Mouse (Mus musculus) limb, embryonic 12.5 days (tissue): ENCODE measurements around the gene Itgal. TPM values are rescaled to one million over a fixed set of nuclear protein-coding genes. Genes with fewer than 3 reads are reported as not detected.

Experiments used
- ATAC-seq: fragments of 200-750 bp; cut with Nextera tagmentation; 2 replicates; pipeline ENCODE4 v1.8.0; 2017; ENCODE audit warnings: low read depth, moderate TSS enrichment; ENCODE audit not compliant: insufficient number of reproducible peaks, insufficient read depth, low FRiP score, low TSS enrichment
- H3K27ac ChIP-seq: fragments of 300-500 bp; sonication (generic); 2 replicates; pipeline ENCODE4 v1.5.1; 2016; ENCODE audit warnings: mild to moderate bottlenecking, moderate library complexity
- H3K27me3 ChIP-seq: fragments of 300-500 bp; sonication (generic); 2 replicates; pipeline ENCODE4 v1.6.1; 2016; ENCODE audit warnings: mild to moderate bottlenecking, moderate library complexity
- H3K36me3 ChIP-seq: fragments of 300-500 bp; sonication (generic); 2 replicates; pipeline ENCODE4 v1.6.1; 2016; ENCODE audit warnings: mild to moderate bottlenecking, moderate library complexity
- H3K4me1 ChIP-seq: fragments of 300-500 bp; sonication (generic); replicated peaks from 2 replicates; pipeline ENCODE4 v1.6.1; 2016
- H3K4me2 ChIP-seq: fragments of 300-500 bp; sonication (generic); 2 replicates; pipeline ENCODE4 v1.6.1; 2016; ENCODE audit warnings: mild to moderate bottlenecking, moderate library complexity
- H3K4me3 ChIP-seq: fragments of 300-500 bp; sonication (generic); replicated peaks from 2 replicates; pipeline ENCODE4 v1.5.1; 2016; ENCODE audit warnings: mild to moderate bottlenecking
- H3K9ac ChIP-seq: fragments of 300-500 bp; sonication (generic); replicated peaks from 2 replicates; pipeline ENCODE4 v1.6.1; 2016; ENCODE audit warnings: mild to moderate bottlenecking, moderate library complexity
- H3K9me3 ChIP-seq: fragments of 300-500 bp; sonication (generic); 2 replicates; pipeline ENCODE4 v1.6.1; 2016; ENCODE audit warnings: mild to moderate bottlenecking, moderate library complexity
- WGBS: fragments of 180-500 bp; shearing (Covaris S2); methylation state at CpG from one replicate; pipeline ENCODE4 v1.1.7; 2016; 5-methylcytosine and 5-hydroxymethylcytosine counted together
- polyA plus RNA-seq: library from polyadenylated mRNA; unstranded; fragments of >200 nt; fragmentation: Nextera tagmentation; extraction: Ambion mirVana; gene quantifications from 2 replicates; pipeline ENCODE4 v1.2.1, GENCODE M21; 2016

Gene Itgal
- polyA plus RNA-seq, 1 experiment from 2014 or later, result 0.39 TPM

DNA sequence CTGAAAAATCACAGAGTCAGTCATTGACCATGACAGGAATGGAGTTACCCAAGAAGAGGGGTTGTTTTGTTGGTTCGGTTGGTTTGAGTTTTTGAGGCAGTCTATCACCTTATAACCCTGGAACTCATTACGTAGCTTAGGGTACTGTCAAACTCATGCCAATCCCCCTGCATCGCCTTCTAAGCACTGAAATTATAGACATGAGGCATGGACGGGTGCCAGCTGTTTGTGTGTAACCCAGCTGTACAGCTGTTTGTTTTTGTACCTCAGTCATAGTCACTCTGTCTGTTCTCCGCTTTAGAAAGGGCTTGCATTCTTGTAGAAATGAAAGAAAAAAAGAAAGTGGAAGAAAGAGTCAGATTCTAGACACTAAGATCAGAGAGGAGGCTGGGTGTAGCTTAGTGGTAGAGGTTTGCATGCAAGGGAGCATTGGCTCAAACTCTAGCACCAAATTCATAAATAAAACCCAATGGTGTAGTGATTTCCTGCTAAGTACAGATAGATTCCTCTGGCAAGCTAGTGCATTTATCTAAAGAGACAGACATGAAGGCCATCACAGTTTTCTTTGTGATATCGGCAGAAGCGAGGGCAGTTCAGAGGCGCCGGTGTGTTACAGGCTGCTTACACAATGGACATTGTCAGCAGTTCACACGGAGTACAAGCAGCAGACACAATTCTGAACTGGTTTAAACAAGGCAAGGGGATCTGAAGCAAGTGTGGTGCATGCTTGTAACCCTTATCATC, 33.7 kb upstream of the Itgal start:
- Histone ChIP-seq H3K36me3 (peaks cover 11% of the 10 kb centered on the region), H3K9ac (no peak overlapping the region), H3K9me3 (no peaks in the 10 kb centered on the region), H3K4me3 (no peak overlapping the region), H3K27ac (no peak overlapping the region), H3K4me2 (no peak overlapping the region), H3K4me1 (peaks cover 18% of the 10 kb centered on the region), H3K27me3 (no peaks in the 10 kb centered on the region)
- WGBS, result 85% methylated on average over 10 of the region's 10 CpGs
- ATAC-seq, result no peak

DNA sequence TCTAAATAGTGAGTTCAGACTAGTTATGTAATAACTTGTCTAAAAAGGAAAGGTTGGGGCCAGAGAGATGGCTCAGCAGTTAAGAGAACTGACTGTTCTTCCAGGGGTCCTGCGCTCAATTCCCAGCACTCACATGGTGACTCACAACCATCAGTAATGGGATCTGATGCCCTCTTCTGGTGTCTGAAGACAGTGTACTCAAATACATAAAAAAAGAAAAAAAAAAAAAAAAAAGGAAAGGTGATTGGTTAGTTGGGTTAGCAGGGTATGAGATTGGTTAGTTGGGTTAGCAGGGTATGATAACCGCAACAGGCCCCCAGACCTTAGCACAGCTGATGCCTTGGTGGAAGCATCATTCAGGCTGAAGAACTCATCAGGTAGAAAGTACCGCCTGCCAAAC, 32.5 kb upstream of the Itgal start:
- H3K4me3 ChIP-seq, result no peak overlapping the region
- peaks cover 7% of the 10 kb centered on the region; the same call in 1 of the 2 replicates for H3K36me3 ChIP-seq
- no peak overlapping the region for H3K9ac ChIP-seq
- 86% methylated on average over 3 of the region's 3 CpGs for WGBS
- ATAC-seq, result no peak
- H3K27ac ChIP-seq, result no peak overlapping the region
- H3K4me2 ChIP-seq, result no peak overlapping the region
- H3K9me3 ChIP-seq, result peaks cover 5% of the 10 kb centered on the region; the same call in 1 of the 2 replicates
- H3K27me3 ChIP-seq, result no peaks in the 10 kb centered on the region
- peaks cover 18% of the 10 kb centered on the region for H3K4me1 ChIP-seq

DNA sequence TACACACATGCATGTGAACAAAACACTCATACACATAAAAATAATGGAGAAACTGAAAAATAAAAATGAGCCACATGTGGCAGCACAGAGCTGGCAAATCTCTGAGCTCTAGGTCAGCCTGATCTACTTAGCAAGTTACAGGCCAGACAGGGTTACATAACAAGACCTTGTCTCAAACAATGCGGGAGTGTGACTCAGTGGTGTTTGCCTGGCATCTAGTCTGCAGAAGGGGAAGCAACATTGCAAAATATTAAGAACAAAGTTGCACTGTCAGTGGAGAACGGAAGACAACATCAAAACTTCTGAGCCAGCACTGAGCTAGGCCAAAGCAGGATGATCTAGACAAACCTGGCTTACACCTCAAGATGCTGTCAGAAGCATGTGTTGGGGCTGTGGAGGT, 25.8 kb upstream of the Itgal start:
- Histone ChIP-seq H3K36me3 (peaks cover 38% of the 10 kb centered on the region), H3K4me1 (peaks cover 12% of the 10 kb centered on the region), H3K27ac (no peak overlapping the region), H3K4me3 (no peak overlapping the region), H3K9me3 (peaks cover 15% of the 10 kb centered on the region; the same call in 1 of the 2 replicates), H3K4me2 (no peak overlapping the region), H3K27me3 (no peaks in the 10 kb centered on the region), H3K9ac (no peak overlapping the region)
- ATAC-seq, result no peak
- WGBS, result 95% methylated on average over 2 of the region's 2 CpGs

DNA sequence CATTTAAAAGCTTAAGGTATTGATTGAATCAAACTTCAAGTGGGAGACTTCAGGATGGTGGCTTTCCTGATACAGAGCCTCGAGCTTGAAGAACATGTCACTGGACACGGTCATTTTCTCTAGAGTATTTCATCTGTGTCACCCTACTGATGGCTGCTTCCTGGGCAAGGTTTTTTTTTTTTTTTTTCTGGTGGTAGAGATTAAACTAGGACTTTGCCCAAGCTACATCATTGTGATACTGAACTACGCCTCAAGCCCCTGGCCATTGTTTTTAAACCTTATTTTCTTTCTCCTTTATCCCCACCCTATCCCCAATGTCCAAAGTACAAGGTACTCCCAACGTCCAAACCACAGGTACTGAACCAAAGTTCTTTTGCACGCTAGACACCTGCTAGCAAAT, 25.4 kb upstream of the Itgal start:
- ATAC-seq, result no peak
- H3K27ac ChIP-seq, result no peak overlapping the region
- no peak overlapping the region for H3K4me2 ChIP-seq
- WGBS, result 92% methylated on average over 5 of the region's 5 CpGs
- no peak overlapping the region for H3K4me3 ChIP-seq
- no peaks in the 10 kb centered on the region for H3K27me3 ChIP-seq
- no peak overlapping the region for H3K9ac ChIP-seq
- H3K4me1 ChIP-seq, result peaks cover 12% of the 10 kb centered on the region
- H3K9me3 ChIP-seq, result peaks cover 15% of the 10 kb centered on the region; the same call in 1 of the 2 replicates
- H3K36me3 ChIP-seq, result peaks cover 38% of the 10 kb centered on the region

DNA sequence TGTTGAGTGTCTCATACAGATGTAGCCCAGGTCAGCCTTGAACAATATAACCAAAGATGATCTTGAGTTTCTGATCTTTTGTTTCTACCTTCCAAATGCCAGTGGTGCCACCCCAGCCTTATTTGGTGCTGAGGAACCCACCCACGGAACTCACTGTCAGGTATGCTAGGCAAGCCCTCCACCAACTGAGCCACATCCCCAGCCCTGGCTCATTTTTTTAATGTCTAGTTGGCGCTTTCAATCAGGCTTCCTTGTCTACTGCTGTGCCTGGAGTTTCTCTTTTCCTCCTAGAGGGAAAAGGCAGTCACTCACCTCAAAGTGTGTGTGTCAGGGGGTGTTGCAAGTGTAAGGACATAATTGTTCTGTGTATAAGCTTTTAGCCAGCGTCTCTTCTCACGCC, 25.0 kb upstream of the Itgal start:
- Histone ChIP-seq H3K4me2 (no peak overlapping the region), H3K9me3 (peaks cover 15% of the 10 kb centered on the region; the same call in 1 of the 2 replicates), H3K36me3 (peaks cover 38% of the 10 kb centered on the region), H3K27me3 (no peaks in the 10 kb centered on the region), H3K27ac (no peak overlapping the region), H3K4me3 (no peak overlapping the region), H3K9ac (no peak overlapping the region), H3K4me1 (peaks cover 12% of the 10 kb centered on the region)
- WGBS, result 96% methylated on average over 4 of the region's 4 CpGs
- no peak for ATAC-seq

DNA sequence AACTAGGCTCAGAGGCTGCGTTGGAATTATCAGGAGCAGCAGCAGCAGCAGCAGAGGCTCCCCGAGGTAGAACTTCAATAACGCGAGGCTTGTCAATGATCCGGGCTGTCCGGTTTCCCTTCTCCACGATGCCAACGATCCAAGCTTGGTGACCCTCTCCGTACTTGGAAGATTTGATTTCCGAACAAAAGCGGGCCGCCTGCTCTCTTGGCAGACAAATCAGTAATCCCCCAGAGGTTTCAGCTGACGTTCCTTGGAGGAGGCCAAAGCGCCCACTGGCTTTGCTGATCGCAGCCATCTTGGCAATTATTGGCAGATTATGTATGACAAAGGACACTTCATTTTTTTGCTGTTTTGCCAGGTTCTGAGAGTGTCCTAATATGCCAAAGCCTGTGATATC, 23.5 kb upstream of the Itgal start:
- Histone ChIP-seq H3K27me3 (no peaks in the 10 kb centered on the region), H3K9ac (no peak overlapping the region), H3K27ac (no peak overlapping the region), H3K4me1 (peaks cover 12% of the 10 kb centered on the region), H3K4me3 (no peak overlapping the region), H3K36me3 (peaks cover 38% of the 10 kb centered on the region), H3K4me2 (peak overlapping the region; percentile 93), H3K9me3 (peaks cover 15% of the 10 kb centered on the region; the same call in 1 of the 2 replicates)
- ATAC-seq, result no peak
- WGBS, result 98% methylated on average over 15 of the region's 15 CpGs

DNA sequence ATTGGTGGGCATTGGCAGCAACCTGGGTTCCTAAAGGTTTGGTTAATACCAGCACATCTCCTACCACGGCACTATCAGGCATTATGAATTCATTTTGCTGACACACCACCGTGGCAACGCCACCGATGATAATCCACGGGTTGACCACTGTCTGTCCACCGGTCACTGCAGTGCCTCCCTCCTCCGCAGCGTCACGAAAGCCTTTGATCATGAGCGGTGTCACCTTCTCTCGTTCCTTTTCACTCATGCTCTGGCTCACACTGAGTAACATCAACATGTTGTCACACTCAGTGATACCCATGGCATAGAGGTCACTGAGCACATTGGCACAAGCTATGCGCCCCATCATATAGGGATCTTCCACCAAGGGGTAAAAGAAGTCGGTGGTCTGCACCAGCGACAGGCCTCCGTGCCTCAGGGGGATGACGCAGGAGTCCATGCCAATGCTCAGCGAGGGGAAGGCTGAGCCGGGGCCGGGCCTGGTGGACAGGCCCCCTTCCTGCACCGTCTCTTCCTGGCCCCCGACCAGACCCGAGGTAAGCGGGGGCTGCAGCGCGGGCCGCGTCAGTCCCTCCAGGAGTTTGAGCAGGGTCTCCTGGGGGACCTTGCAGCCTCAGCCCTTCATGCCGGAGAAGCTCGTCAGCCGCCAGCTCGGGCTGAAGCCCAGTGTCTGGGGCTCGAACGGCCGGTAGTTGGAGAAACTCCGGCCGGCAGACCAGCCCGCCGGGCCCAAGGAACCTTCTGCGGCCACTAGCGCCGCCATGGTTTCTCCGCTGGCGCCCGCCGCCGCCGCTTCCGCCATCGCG, 22.7 kb upstream of the Itgal start:
- Histone ChIP-seq H3K4me1 (peaks cover 12% of the 10 kb centered on the region), H3K9ac (peak overlapping the region; percentile 90), H3K4me2 (peak overlapping the region; percentile 93), H3K9me3 (peaks cover 12% of the 10 kb centered on the region; the same call in 1 of the 2 replicates), H3K4me3 (peak overlapping the region; percentile 90), H3K36me3 (peaks cover 38% of the 10 kb centered on the region), H3K27ac (peak overlapping the region; percentile 90), H3K27me3 (no peaks in the 10 kb centered on the region)
- WGBS, result 17% methylated on average over 50 of the region's 50 CpGs
- peak; percentile 83 for ATAC-seq

DNA sequence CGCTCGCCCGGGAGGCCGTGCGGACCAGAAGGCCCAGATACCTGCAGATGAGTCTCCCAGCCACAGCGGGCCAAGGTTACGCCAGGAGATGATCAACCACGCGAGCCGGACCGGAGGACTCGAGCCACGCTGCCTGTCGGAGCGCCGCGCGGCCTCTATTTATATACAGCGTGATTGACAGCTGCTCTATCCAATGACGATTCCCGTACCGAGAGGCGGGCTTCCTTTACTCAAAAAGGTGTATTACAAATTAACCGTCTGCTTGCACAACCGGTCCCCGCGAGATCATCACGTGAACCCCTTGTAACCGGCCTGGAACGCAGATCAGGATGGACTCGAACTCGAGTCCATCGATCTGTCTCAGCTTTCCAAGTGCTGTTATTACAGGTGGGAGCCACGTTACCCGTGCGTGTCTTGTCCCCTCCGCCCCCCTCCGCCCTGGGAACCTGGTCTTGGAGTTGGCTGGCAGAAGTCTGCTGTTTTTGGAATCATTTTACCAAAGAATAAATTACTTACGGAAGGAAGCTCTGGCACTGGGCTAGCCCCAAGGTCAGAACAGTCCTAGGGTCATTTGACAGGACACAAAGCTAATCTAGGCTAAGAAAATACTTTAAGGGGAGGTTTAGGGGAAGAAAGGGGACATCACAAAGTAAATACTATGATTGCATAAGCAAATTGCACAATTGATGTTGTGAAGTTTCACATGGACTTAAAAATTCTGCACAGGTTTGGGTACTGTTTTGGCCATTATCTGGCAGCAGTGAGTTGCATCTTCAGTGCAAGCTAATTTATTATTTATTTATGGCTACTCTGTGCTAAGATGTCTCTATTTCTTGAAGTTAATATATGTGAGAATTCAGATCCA, 21.9 kb upstream of the Itgal start, which contains the start of gene Sephs2:
Sephs2 (minus strand) TSS at position 131 of the 865 bp plus-strand sequence.
- peaks cover 3% of the 10 kb centered on the region; the same call in 1 of the 2 replicates for H3K9me3 ChIP-seq
- peaks cover 12% of the 10 kb centered on the region for H3K4me1 ChIP-seq
- peak within 1 kb of the TSS; percentile 93 for H3K4me2 ChIP-seq
- peaks cover 31% of the 10 kb centered on the region for H3K36me3 ChIP-seq
- H3K4me3 ChIP-seq, result peak within 1 kb of the TSS; percentile 90
- H3K27ac ChIP-seq, result peak within 1 kb of the TSS; percentile 90
- peak within 1 kb of the TSS; percentile 90 for H3K9ac ChIP-seq
- peak; percentile 86 for ATAC-seq
- WGBS, result 4% methylated on average over 39 of the region's 39 CpGs
- H3K27me3 ChIP-seq, result no peaks in the 10 kb centered on the region

DNA sequence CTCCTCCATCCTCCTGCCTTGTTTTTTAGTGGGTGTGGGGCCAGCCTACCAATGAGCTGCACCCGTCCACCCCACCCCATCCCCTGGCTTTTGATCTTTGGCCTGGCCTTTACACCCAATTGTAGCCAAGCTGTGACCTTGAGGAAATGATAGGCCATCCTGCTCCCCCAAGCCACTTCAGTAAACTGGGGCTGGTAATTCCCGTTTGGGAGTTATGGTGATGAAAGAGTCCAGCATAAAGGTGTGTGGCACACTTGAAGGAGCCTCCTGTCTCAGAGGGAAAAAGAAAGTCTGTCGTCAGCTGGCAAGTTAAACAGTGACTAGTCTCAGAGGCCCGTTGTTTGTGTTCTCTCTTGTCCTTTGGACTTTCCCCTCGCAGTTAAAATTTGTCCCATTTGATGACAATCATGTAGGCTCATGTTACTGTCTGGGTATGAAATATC, 19.5 kb upstream of the Itgal start:
- Histone ChIP-seq H3K9ac (no peak overlapping the region), H3K36me3 (peaks cover 11% of the 10 kb centered on the region), H3K27me3 (no peaks in the 10 kb centered on the region), H3K27ac (no peak overlapping the region), H3K4me2 (no peak overlapping the region), H3K4me1 (peaks cover 12% of the 10 kb centered on the region), H3K4me3 (no peak overlapping the region), H3K9me3 (peaks cover 3% of the 10 kb centered on the region; the same call in 1 of the 2 replicates)
- ATAC-seq, result no peak
- WGBS, result 68% methylated on average over 5 of the region's 5 CpGs

DNA sequence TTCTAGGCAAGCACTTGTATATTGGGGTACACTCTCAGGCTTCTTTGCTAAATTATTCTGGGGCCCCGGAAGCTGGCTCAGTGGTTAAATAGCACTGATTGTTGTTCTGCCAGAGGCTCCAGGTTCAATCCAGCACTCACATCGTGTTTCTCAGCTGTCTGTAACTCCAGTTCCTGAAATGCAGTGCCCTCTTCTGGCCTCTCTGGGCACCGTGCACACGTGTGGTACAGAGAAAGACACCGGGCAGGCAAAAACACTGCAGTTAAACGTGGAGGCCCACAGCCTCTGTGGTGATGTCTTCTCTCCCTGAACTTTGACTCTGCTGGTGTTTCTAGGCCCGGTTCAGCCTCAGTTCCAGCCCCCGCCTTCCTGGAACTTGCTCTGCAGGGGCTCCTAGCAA, 17.7 kb upstream of the Itgal start:
- peaks cover under 1% of the 10 kb centered on the region; the same call in 1 of the 2 replicates for H3K4me1 ChIP-seq

More for the DNA sequence above, 17.7 kb upstream of the Itgal start:
- H3K36me3 ChIP-seq, result no peaks in the 10 kb centered on the region
- WGBS, result 26% methylated on average over 8 of the region's 8 CpGs
- H3K9ac ChIP-seq, result no peak overlapping the region
- no peak overlapping the region for H3K4me3 ChIP-seq
- H3K4me2 ChIP-seq, result no peak overlapping the region
- no peak for ATAC-seq
- no peak overlapping the region for H3K27ac ChIP-seq
- H3K9me3 ChIP-seq, result no peaks in the 10 kb centered on the region
- no peaks in the 10 kb centered on the region for H3K27me3 ChIP-seq
